Mouse (Mus musculus) heart, adult 11 months (tissue): Measurements from ENCODE around the gene Zfp110.

ENCODE experiments used
- DNase-seq: peaks from one replicate; pipeline ENCODE4 v3.0.0; 2022

The Zfp110 gene

DNA sequence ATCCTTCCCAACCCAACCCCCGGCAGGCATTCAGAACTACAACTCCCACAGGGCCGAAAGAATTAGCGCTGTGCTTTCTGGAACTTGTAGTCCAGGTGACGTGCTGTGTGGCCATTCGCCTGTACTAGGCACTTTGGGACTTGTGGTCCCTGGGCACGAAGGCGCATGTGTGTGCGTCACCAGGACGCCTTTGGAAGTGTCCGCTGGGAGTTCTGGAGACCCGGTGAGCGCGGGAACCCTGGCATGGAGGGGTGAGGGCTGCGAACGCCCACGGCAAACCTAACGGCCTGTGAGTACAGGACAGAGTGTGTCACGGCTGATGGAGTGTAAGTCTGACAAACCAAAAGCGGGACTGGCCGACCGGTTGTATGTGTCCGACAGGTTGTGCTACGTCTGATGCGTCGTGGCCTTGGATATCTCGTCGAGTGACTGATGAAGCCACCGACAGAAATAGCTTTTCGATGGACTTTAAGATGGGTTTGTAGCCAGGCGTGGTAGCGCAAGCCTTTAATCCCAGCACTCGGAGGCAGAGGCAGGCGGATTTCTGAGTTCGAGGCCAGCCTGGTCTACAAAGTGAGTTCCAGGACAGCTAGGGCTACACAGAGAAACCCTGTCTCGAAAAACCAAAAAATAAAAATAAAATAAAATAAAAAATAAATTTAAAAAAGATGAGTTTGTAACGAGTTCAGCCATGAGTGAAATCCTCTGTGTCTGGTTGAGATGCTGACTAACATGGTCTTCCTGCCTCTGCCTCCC is 63.3 kb downstream of the Zfp110 start, which contains the start of gene Zscan22:
TSS of gene Zscan22 (plus strand) at position 161 of the 756 bp plus-strand sequence.
- DNase-seq, result peak; percentile 100
